Mouse (Mus musculus): Measurements from ENCODE around the gene Olfr965. TPM values are rescaled to one million over a fixed set of nuclear protein-coding genes. Genes with fewer than 3 reads are reported as not detected.

Gene Olfr965
- polyA plus RNA-seq, 1 experiment from 2014 or later = not detected

DNA sequence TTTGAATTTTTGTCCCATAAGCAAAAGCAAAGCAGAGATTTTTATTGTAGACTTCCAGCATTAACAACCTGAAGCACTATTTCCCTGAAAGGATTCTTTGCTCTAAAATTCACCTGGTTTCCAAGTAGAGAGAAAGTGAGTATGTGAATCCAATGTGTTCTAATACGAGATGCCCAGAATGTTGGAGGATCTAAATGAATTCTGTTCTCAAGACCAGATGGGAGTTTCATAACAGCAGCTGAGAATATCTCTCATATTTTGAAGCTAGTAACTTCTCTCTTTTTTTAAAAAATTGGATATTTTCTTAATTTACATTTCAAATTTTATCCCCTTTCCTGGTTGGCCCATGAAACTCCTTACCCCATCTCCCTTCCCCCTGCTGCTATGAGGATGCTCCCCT, 35.3 kb downstream of the Olfr965 start:
- Histone ChIP-seq H3K36me3 (no peaks in the 10 kb centered on the region), H3K4me1 (replicated peaks) (no peaks in the 10 kb centered on the region), H3K9ac (no peak overlapping the region), H3K27ac (no peak overlapping the region), H3K9me3 (replicated peaks) (no peaks in the 10 kb centered on the region), H3K27me3 (no peaks in the 10 kb centered on the region), H3K4me3 (replicated peaks) (no peak overlapping the region), H3K4me2 (no peak overlapping the region)
- DNase-seq = no peak
- WGBS (ENCODE audit: insufficient replicate concordance) = 78% methylated on average over 1 of the region's 1 CpGs
- ATAC-seq (ENCODE audit: low read depth) = no peak

Other genes with a start within 250 kb of the Olfr965 start
- gene Olfr955, start 239.4 kb upstream of the Olfr965 start, polyA plus RNA-seq (2015; fragmentation: Nextera tagmentation; extraction: Ambion mirVana) = not detected in 2 replicates
- not detected in 2 replicates for gene Olfr44, start 217.4 kb upstream of the Olfr965 start, polyA plus RNA-seq (2015; fragmentation: Nextera tagmentation; extraction: Ambion mirVana)
- gene Olfr957, start 195.5 kb upstream of the Olfr965 start, polyA plus RNA-seq (2015; fragmentation: Nextera tagmentation; extraction: Ambion mirVana) = not detected in 2 replicates
- not detected in 2 replicates for gene Olfr958, start 157.3 kb upstream of the Olfr965 start, polyA plus RNA-seq (2015; fragmentation: Nextera tagmentation; extraction: Ambion mirVana)
- not detected in 2 replicates for gene Olfr959, start 135.8 kb upstream of the Olfr965 start, polyA plus RNA-seq (2015; fragmentation: Nextera tagmentation; extraction: Ambion mirVana)
- gene AW551984, start 107.0 kb upstream of the Olfr965 start, polyA plus RNA-seq (2015; fragmentation: Nextera tagmentation; extraction: Ambion mirVana) = 3.6 and 3.9 TPM in 2 replicates
- gene Olfr148, start 100.7 kb upstream of the Olfr965 start, polyA plus RNA-seq (2015; fragmentation: Nextera tagmentation; extraction: Ambion mirVana) = not detected in 2 replicates
- gene Olfr960, start 90.0 kb upstream of the Olfr965 start, polyA plus RNA-seq (2015; fragmentation: Nextera tagmentation; extraction: Ambion mirVana) = not detected in 2 replicates
- not detected in 2 replicates for gene Olfr961, start 66.3 kb upstream of the Olfr965 start, polyA plus RNA-seq (2015; fragmentation: Nextera tagmentation; extraction: Ambion mirVana)
- gene Olfr963, start 44.1 kb upstream of the Olfr965 start, polyA plus RNA-seq (2015; fragmentation: Nextera tagmentation; extraction: Ambion mirVana) = not detected in 2 replicates
- gene Olfr149, start 4.2 kb upstream of the Olfr965 start, polyA plus RNA-seq (2015; fragmentation: Nextera tagmentation; extraction: Ambion mirVana) = not detected in 2 replicates
- not detected in 2 replicates for gene Olfr150, start 19.6 kb downstream of the Olfr965 start, polyA plus RNA-seq (2015; fragmentation: Nextera tagmentation; extraction: Ambion mirVana)
- not detected in 2 replicates for gene Olfr967, start 34.9 kb downstream of the Olfr965 start, polyA plus RNA-seq (2015; fragmentation: Nextera tagmentation; extraction: Ambion mirVana)
- gene Olfr968, start 71.9 kb downstream of the Olfr965 start, polyA plus RNA-seq (2015; fragmentation: Nextera tagmentation; extraction: Ambion mirVana) = not detected in 2 replicates
- not detected in 2 replicates for gene Olfr969, start 79.6 kb downstream of the Olfr965 start, polyA plus RNA-seq (2015; fragmentation: Nextera tagmentation; extraction: Ambion mirVana)
- gene Olfr970, start 97.5 kb downstream of the Olfr965 start, polyA plus RNA-seq (2015; fragmentation: Nextera tagmentation; extraction: Ambion mirVana) = not detected in 2 replicates
- not detected in 2 replicates for gene Olfr971, start 125.5 kb downstream of the Olfr965 start, polyA plus RNA-seq (2015; fragmentation: Nextera tagmentation; extraction: Ambion mirVana)
- not detected in 2 replicates for gene Olfr972, start 155.1 kb downstream of the Olfr965 start, polyA plus RNA-seq (2015; fragmentation: Nextera tagmentation; extraction: Ambion mirVana)
- not detected in 2 replicates for gene Olfr229, start 196.0 kb downstream of the Olfr965 start, polyA plus RNA-seq (2015; fragmentation: Nextera tagmentation; extraction: Ambion mirVana)
- not detected in 2 replicates for gene Olfr974, start 226.1 kb downstream of the Olfr965 start, polyA plus RNA-seq (2015; fragmentation: Nextera tagmentation; extraction: Ambion mirVana)
- gene Olfr975, start 240.7 kb downstream of the Olfr965 start, polyA plus RNA-seq (2015; fragmentation: Nextera tagmentation; extraction: Ambion mirVana) = not detected in 2 replicates
- not detected in 2 replicates for gene Olfr976, start 249.8 kb downstream of the Olfr965 start, polyA plus RNA-seq (2015; fragmentation: Nextera tagmentation; extraction: Ambion mirVana)

Measured in liver, embryonic 13.5 days (tissue).